Mouse (Mus musculus): ENCODE data around the gene Dclk2. TPM values are rescaled to one million over a fixed set of nuclear protein-coding genes. Genes with fewer than 3 reads are reported as not detected.
A peak's percentile ranks its signal among the peaks of the same experiment; 100 is the strongest.

The Dclk2 gene
- polyA plus RNA-seq, 1 experiment from 2014 or later, result 82.9 TPM

DNA sequence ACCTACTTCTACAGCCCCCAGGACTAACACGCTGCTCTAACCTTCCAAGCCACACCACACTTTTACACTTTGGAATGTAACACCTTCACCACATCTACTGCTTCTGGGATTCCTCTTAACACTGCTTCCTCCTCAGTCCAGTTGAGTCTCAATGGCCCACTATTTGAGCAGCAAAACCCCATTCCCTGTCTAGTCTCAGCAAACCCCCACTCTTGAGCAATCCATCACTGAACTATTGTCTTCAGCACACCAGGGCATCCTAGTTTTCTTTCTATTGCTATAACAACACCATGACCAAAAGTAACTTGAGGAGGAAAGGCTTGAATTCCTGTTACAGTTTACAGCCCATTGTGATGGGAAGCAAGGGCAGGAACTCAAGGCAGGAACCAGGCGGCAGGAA is 36.2 kb downstream of the Dclk2 start:
- Histone ChIP-seq H3K4me3 (no peak overlapping the region), H3K4me1 (replicated peaks) (peaks cover 33% of the 10 kb centered on the region), H3K27me3 (no peaks in the 10 kb centered on the region), H3K36me3 (0 out of 2 replicates have a peak, but pooled peaks cover 2% of the 10 kb centered on the region), H3K9me3 (no peaks in the 10 kb centered on the region), H3K9ac (no peak overlapping the region), H3K4me2 (no peak overlapping the region), H3K27ac (no peak overlapping the region)
- ATAC-seq (ENCODE audit: low FRiP score), result no peak
- WGBS, result 93% methylated on average over 2 of the region's 2 CpGs

GRCm38 (mm10) chr3:86883985-86884384 is 36.7 kb downstream of the Dclk2 start:
- peaks cover 33% of the 10 kb centered on the region for H3K4me1 ChIP-seq (replicated peaks)
- 91% methylated on average over 6 of the region's 6 CpGs for WGBS
- no peak overlapping the region for H3K9ac ChIP-seq
- H3K27me3 ChIP-seq, result no peaks in the 10 kb centered on the region
- H3K4me3 ChIP-seq, result no peak overlapping the region
- H3K27ac ChIP-seq, result no peak overlapping the region
- H3K9me3 ChIP-seq, result no peaks in the 10 kb centered on the region
- no peak overlapping the region for H3K4me2 ChIP-seq
- H3K36me3 ChIP-seq, result 0 out of 2 replicates have a peak, but pooled peaks cover 2% of the 10 kb centered on the region
- ATAC-seq (ENCODE audit: low FRiP score), result no peak

GRCm38 (mm10) chr3:86875912-86876311 is 44.7 kb downstream of the Dclk2 start:
- Histone ChIP-seq H3K27me3 (no peaks in the 10 kb centered on the region), H3K9ac (no peak overlapping the region), H3K36me3 (no peaks in the 10 kb centered on the region), H3K4me3 (no peak overlapping the region), H3K4me1 (replicated peaks) (peaks cover 33% of the 10 kb centered on the region), H3K4me2 (no peak overlapping the region), H3K9me3 (no peaks in the 10 kb centered on the region), H3K27ac (no peak overlapping the region)
- no peak for ATAC-seq (ENCODE audit: low FRiP score)
- 63% methylated on average over 5 of the region's 5 CpGs for WGBS

GRCm38 (mm10) chr3:86873092-86873600 is 47.5 kb downstream of the Dclk2 start:
- peak overlapping the region; percentile 62; the same call in 1 of the 2 replicates for H3K27ac ChIP-seq
- ATAC-seq (ENCODE audit: low FRiP score), result peak; percentile 57; the same call in 1 of the 2 replicates
- no peak overlapping the region for H3K4me2 ChIP-seq
- H3K4me3 ChIP-seq, result no peak overlapping the region
- H3K9me3 ChIP-seq, result no peaks in the 10 kb centered on the region
- H3K9ac ChIP-seq, result no peak overlapping the region
- no peaks in the 10 kb centered on the region for H3K27me3 ChIP-seq
- no peaks in the 10 kb centered on the region for H3K36me3 ChIP-seq
- H3K4me1 ChIP-seq (replicated peaks), result peaks cover 41% of the 10 kb centered on the region
- 27% methylated on average over 6 of the region's 6 CpGs for WGBS

- Histone ChIP-seq H3K9ac (no peak overlapping the region), H3K4me2 (no peak overlapping the region), H3K27me3 (no peaks in the 10 kb centered on the region), H3K27ac (0 out of 2 replicates have a peak overlapping the region, but pooled peaks have one; percentile 13), H3K4me1 (replicated peaks) (peaks cover 47% of the 10 kb centered on the region), H3K9me3 (no peaks in the 10 kb centered on the region), H3K4me3 (no peak overlapping the region), H3K36me3 (no peaks in the 10 kb centered on the region)
- ATAC-seq (ENCODE audit: low FRiP score), result no peak
- 68% methylated on average over 6 of the region's 6 CpGs for WGBS
Measured at GRCm38 (mm10) chr3:86870952-86871351, 49.7 kb downstream of the Dclk2 start.

DNA sequence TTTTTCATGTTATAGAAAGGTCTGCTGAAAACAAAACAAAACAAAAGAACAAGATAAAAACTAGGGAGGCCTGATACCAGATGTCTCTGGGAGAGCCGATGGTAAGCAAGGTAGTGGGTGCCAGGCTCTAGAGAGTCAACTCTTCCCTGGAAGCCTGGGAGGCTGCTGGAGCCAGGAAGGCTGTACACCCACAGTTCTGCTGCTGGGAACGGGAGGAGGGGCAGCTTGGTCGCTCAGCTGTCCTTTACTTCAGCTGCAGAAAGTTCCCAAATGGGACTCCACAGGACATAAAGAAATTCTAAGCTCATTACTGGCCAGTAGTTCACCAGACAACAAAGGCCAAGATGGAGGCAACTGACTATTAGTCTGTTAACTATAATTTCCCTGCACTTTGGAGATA is 50.2 kb downstream of the Dclk2 start:
- no peaks in the 10 kb centered on the region for H3K9me3 ChIP-seq
- H3K9ac ChIP-seq, result no peak overlapping the region
- H3K4me2 ChIP-seq, result no peak overlapping the region
- H3K36me3 ChIP-seq, result no peaks in the 10 kb centered on the region
- no peak overlapping the region for H3K4me3 ChIP-seq
- peaks cover 46% of the 10 kb centered on the region for H3K4me1 ChIP-seq (replicated peaks)
- WGBS, result 54% methylated on average over 3 of the region's 3 CpGs
- no peak for ATAC-seq (ENCODE audit: low FRiP score)
- H3K27ac ChIP-seq, result no peak overlapping the region
- H3K27me3 ChIP-seq, result no peaks in the 10 kb centered on the region

DNA sequence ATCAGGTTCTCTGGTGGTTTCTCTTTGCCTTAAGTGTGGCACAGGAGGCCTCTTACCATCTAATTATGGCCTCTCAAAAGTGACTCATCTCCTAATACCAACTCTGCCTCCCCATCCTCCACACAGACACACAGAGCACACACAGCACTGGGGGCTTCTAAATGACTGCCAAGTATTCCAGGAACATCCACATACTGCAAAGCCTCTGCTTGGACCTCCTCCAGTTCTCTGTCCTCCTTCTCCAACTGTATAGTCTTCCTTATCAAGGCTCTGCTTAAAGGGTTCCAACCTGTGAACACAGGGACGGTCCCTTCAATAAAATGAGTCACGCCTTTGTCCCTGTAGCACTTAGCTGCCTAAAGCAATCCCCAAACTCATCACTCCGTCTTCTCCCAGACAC is 51.9 kb downstream of the Dclk2 start:
- Histone ChIP-seq H3K4me3 (no peak overlapping the region), H3K36me3 (no peaks in the 10 kb centered on the region), H3K9ac (no peak overlapping the region), H3K4me2 (no peak overlapping the region), H3K4me1 (replicated peaks) (peaks cover 36% of the 10 kb centered on the region), H3K27me3 (no peaks in the 10 kb centered on the region), H3K27ac (no peak overlapping the region), H3K9me3 (no peaks in the 10 kb centered on the region)
- WGBS, result 94% methylated on average over 3 of the region's 3 CpGs
- ATAC-seq (ENCODE audit: low FRiP score), result no peak

DNA sequence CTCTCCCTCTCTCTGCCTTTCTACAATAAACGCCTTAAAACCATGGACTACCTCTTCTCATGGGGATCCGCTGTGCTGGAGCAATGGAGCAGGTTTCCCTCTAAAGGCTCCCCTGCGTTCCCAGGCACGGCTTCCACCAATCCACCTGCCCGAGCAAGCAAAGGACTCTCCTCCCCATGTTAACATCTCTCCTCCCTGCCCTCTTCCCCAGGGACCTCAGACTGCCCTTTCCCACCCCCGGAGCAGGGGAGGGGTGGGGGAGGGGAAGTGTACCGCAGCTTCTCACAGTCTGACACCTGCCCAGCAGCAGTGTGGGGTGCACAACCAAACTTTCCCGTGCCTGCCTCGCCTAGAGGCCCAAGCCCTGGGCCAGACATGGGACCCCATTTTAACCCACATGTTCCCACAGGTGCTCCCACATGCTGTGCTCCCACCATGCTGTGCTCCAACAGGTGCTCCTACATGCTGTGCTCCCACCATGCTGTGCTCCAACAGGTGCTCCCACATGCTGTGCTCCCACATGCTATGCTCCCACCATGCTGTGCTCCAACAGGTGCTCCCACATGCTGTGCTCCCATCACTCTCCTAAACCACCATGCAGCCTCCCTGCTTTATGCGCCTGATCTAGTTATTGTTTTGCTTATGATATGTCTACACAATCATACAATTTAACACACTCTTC is 57.2 kb downstream of the Dclk2 start:
- Histone ChIP-seq H3K27me3 (no peaks in the 10 kb centered on the region), H3K4me2 (peak overlapping the region; percentile 42), H3K9me3 (no peaks in the 10 kb centered on the region), H3K27ac (peak overlapping the region; percentile 78), H3K9ac (peak overlapping the region; percentile 39; the same call in 1 of the 2 replicates), H3K36me3 (no peaks in the 10 kb centered on the region), H3K4me3 (no peak overlapping the region), H3K4me1 (replicated peaks) (peaks cover 61% of the 10 kb centered on the region)
- WGBS, result 16% methylated on average over 10 of the region's 10 CpGs
- ATAC-seq (ENCODE audit: low FRiP score), result peak; percentile 68

GRCm38 (mm10) chr3:86862939-86863311 is 57.7 kb downstream of the Dclk2 start:
- no peaks in the 10 kb centered on the region for H3K36me3 ChIP-seq
- no peaks in the 10 kb centered on the region for H3K27me3 ChIP-seq
- 6% methylated on average over 3 of the region's 3 CpGs for WGBS
- H3K27ac ChIP-seq, result peak overlapping the region; percentile 78
- H3K9me3 ChIP-seq, result no peaks in the 10 kb centered on the region
- H3K9ac ChIP-seq, result peak overlapping the region; percentile 39; the same call in 1 of the 2 replicates
- peak overlapping the region; percentile 42 for H3K4me2 ChIP-seq
- peaks cover 61% of the 10 kb centered on the region for H3K4me1 ChIP-seq (replicated peaks)
- peak; percentile 88 for ATAC-seq (ENCODE audit: low FRiP score)
- H3K4me3 ChIP-seq, result no peak overlapping the region

- H3K4me2 ChIP-seq, result peak overlapping the region; percentile 42
- peak; percentile 29; the same call in 1 of the 2 replicates for ATAC-seq (ENCODE audit: low FRiP score)
- peak overlapping the region; percentile 51; the same call in 1 of the 2 replicates for H3K9ac ChIP-seq
- WGBS, result 44% methylated on average over 10 of the region's 10 CpGs
- H3K4me1 ChIP-seq (replicated peaks), result peaks cover 63% of the 10 kb centered on the region
- H3K9me3 ChIP-seq, result no peaks in the 10 kb centered on the region
- H3K36me3 ChIP-seq, result no peaks in the 10 kb centered on the region
- H3K4me3 ChIP-seq, result no peak overlapping the region
- no peaks in the 10 kb centered on the region for H3K27me3 ChIP-seq
- peak overlapping the region; percentile 78 for H3K27ac ChIP-seq
Measured at GRCm38 (mm10) chr3:86862245-86862938, 58.3 kb downstream of the Dclk2 start.

GRCm38 (mm10) chr3:86859791-86860190 is 60.9 kb downstream of the Dclk2 start:
- ATAC-seq (ENCODE audit: low FRiP score), result no peak
- Histone ChIP-seq H3K4me1 (replicated peaks) (peaks cover 63% of the 10 kb centered on the region), H3K27ac (no peak overlapping the region), H3K9me3 (no peaks in the 10 kb centered on the region), H3K4me3 (no peak overlapping the region), H3K9ac (no peak overlapping the region), H3K4me2 (no peak overlapping the region), H3K36me3 (no peaks in the 10 kb centered on the region), H3K27me3 (no peaks in the 10 kb centered on the region)
- 91% methylated on average over 2 of the region's 2 CpGs for WGBS

DNA sequence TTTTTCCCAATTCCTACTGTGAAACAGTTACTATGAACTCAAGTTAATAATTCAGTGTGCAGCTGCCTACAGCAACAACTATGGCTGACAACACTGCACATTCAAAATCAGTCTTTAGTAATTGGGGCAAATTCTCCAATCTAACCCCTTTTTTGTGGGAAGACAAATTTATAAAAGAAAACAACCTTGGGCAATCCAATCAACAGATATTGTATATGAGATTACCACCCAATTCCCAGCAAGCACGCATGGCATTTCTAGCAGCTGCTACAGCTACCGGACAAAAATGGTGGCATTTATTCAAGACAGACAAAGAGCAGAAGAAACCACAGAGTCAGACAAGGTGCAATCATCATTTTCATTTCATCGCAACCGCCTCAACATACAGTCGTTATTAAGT is 62.0 kb downstream of the Dclk2 start:
- Histone ChIP-seq H3K36me3 (no peaks in the 10 kb centered on the region), H3K4me2 (no peak overlapping the region), H3K4me1 (replicated peaks) (peaks cover 70% of the 10 kb centered on the region), H3K9ac (no peak overlapping the region), H3K27me3 (no peaks in the 10 kb centered on the region), H3K27ac (no peak overlapping the region), H3K9me3 (no peaks in the 10 kb centered on the region), H3K4me3 (no peak overlapping the region)
- ATAC-seq (ENCODE audit: low FRiP score), result no peak
- WGBS, result 73% methylated on average over 5 of the region's 5 CpGs
